Mouse (Mus musculus) embryonic facial prominence, embryonic 13.5 days (tissue): ENCODE results near the gene Sae1. TPM values are rescaled to one million over a fixed set of nuclear protein-coding genes. Genes with fewer than 3 reads are reported as not detected.

Source experiments
- ATAC-seq: fragments of 200-750 bp; cut with Nextera tagmentation; 2 replicates; pipeline ENCODE4 v1.8.0; 2017; ENCODE audit warnings: low read depth; ENCODE audit not compliant: insufficient number of reproducible peaks, insufficient read depth, low FRiP score, low TSS enrichment
- H3K27ac ChIP-seq: fragments of 300-500 bp; sonication (generic); 2 replicates; pipeline ENCODE4 v1.5.1; 2015; ENCODE audit warnings: moderate library complexity, mild to moderate bottlenecking, inconsistent platforms
- H3K27me3 ChIP-seq: fragments of 300-500 bp; sonication (generic); 2 replicates; pipeline ENCODE4 v1.6.1; 2015; ENCODE audit warnings: mild to moderate bottlenecking, inconsistent platforms
- H3K36me3 ChIP-seq: fragments of 300-500 bp; sonication (generic); 2 replicates; pipeline ENCODE4 v1.6.1; 2015; ENCODE audit warnings: mild to moderate bottlenecking, inconsistent platforms
- H3K4me1 ChIP-seq: fragments of 300-500 bp; sonication (generic); 2 replicates; pipeline ENCODE4 v1.6.1; 2015; ENCODE audit warnings: inconsistent platforms
- H3K4me2 ChIP-seq: fragments of 300-500 bp; sonication (generic); 2 replicates; pipeline ENCODE4 v1.6.1; 2015; ENCODE audit warnings: moderate library complexity, mild to moderate bottlenecking, inconsistent platforms
- H3K4me3 ChIP-seq: fragments of 300-500 bp; sonication (generic); 2 replicates; pipeline ENCODE4 v1.5.1; 2015; ENCODE audit warnings: mild to moderate bottlenecking, inconsistent platforms
- H3K9ac ChIP-seq: fragments of 300-500 bp; sonication (generic); 2 replicates; pipeline ENCODE4 v1.6.1; 2015; ENCODE audit warnings: mild to moderate bottlenecking, inconsistent platforms
- H3K9me3 ChIP-seq: fragments of 300-500 bp; sonication (generic); 2 replicates; pipeline ENCODE4 v1.6.1; 2016; ENCODE audit warnings: inconsistent platforms
- WGBS: fragments of 180-500 bp; shearing (Covaris S2); methylation state at CpG from one replicate; pipeline ENCODE4 v1.1.7; 2015; ENCODE audit warnings: mixed read lengths; 5-methylcytosine and 5-hydroxymethylcytosine counted together
- polyA plus RNA-seq: library from polyadenylated mRNA; unstranded; fragments of >200 nt; fragmentation: Nextera tagmentation; extraction: Ambion mirVana; gene quantifications from 2 replicates; pipeline ENCODE4 v1.2.1, GENCODE M21; 2015

Sae1 gene
- polyA plus RNA-seq, 1 experiment from 2014 or later = 373 TPM

DNA sequence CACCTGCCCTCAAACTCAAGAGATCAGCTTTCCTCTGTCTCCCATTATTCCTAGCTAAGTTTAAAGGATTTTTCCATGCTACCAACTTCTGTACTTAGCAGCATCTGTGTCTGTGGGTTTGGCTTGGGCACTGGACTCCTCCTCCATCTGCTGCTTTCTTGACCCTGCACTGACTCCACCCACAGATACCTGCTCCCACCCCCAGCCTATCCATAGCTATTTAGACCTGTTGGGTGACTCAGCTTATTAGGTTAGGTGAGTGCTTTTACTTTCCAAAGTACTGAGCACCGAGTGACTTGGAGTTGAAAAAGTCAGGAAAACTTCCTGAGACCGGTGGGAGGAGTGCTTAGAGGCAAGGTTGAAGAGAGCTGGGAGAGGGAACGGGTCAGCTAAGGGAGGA lies 27.8 kb upstream of the Sae1 start:
- Histone ChIP-seq H3K27me3 (no peaks in the 10 kb centered on the region), H3K27ac (no peak overlapping the region), H3K9ac (0 out of 2 replicates have a peak overlapping the region, but pooled peaks have one; percentile 2), H3K4me1 (0 out of 2 replicates have a peak, but pooled peaks cover 6% of the 10 kb centered on the region), H3K4me2 (no peak overlapping the region), H3K36me3 (peaks cover 66% of the 10 kb centered on the region), H3K4me3 (no peak overlapping the region), H3K9me3 (no peaks in the 10 kb centered on the region)
- 81% methylated on average over 3 of the region's 3 CpGs for WGBS
- no peak for ATAC-seq

GRCm38 (mm10) chr7:16412930-16413329 lies 25.3 kb upstream of the Sae1 start:
- Histone ChIP-seq H3K4me1 (0 out of 2 replicates have a peak, but pooled peaks cover 6% of the 10 kb centered on the region), H3K9ac (0 out of 2 replicates have a peak overlapping the region, but pooled peaks have one; percentile 16), H3K9me3 (no peaks in the 10 kb centered on the region), H3K27ac (no peak overlapping the region), H3K27me3 (no peaks in the 10 kb centered on the region), H3K36me3 (peaks cover 48% of the 10 kb centered on the region), H3K4me2 (no peak overlapping the region), H3K4me3 (no peak overlapping the region)
- 73% methylated on average over 2 of the region's 2 CpGs for WGBS
- ATAC-seq = no peak

- H3K4me3 ChIP-seq = no peak overlapping the region
- no peaks in the 10 kb centered on the region for H3K9me3 ChIP-seq
- WGBS = 88% methylated on average over 8 of the region's 8 CpGs
- no peak overlapping the region for H3K4me2 ChIP-seq
- H3K4me1 ChIP-seq = 0 out of 2 replicates have a peak, but pooled peaks cover 6% of the 10 kb centered on the region
- no peak for ATAC-seq
- no peak overlapping the region; the same call in 1 of the 2 replicates for H3K27ac ChIP-seq
- no peaks in the 10 kb centered on the region for H3K27me3 ChIP-seq
- H3K36me3 ChIP-seq = peaks cover 43% of the 10 kb centered on the region
- peak overlapping the region; percentile 36; the same call in 1 of the 2 replicates for H3K9ac ChIP-seq
Observed at GRCm38 (mm10) chr7:16412220-16412896, 24.8 kb upstream of the Sae1 start.

DNA sequence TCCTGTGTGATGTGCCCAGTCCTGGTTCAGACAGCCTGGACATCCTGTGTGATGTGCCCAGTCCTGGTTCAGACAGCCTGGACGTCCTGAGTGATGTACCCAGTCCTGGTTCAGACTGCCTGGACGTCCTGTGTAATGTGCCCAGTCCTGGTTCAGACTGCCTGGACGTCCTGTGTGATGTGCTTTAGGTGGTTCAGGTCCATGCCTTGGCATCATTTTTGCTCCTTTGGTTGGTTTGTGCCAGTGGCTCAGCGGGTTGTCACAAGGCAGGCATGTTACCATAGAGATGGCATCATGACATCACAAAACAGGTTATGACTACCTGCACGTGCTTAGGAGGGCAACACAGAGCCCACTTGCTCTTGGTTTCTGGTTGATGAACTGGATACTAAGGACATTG lies 23.5 kb upstream of the Sae1 start:
- Histone ChIP-seq H3K4me1 (peaks cover 10% of the 10 kb centered on the region), H3K27me3 (no peaks in the 10 kb centered on the region), H3K9ac (no peak overlapping the region), H3K36me3 (peaks cover 31% of the 10 kb centered on the region), H3K27ac (no peak overlapping the region), H3K9me3 (no peaks in the 10 kb centered on the region), H3K4me2 (no peak overlapping the region), H3K4me3 (no peak overlapping the region)
- no peak for ATAC-seq
- 89% methylated on average over 5 of the region's 5 CpGs for WGBS

- Histone ChIP-seq H3K4me1 (peaks cover 31% of the 10 kb centered on the region), H3K36me3 (peaks cover 21% of the 10 kb centered on the region), H3K4me3 (no peak overlapping the region), H3K27me3 (no peaks in the 10 kb centered on the region), H3K27ac (no peak overlapping the region), H3K9me3 (no peaks in the 10 kb centered on the region), H3K9ac (no peak overlapping the region), H3K4me2 (no peak overlapping the region)
- no peak for ATAC-seq
- WGBS = 88% methylated on average over 3 of the region's 3 CpGs
Observed at GRCm38 (mm10) chr7:16406978-16407377, 19.4 kb upstream of the Sae1 start.

- WGBS = 64% methylated on average over 11 of the region's 11 CpGs
- peak overlapping the region; percentile 43 for H3K4me2 ChIP-seq
- peak overlapping the region; percentile 88 for H3K27ac ChIP-seq
- no peak for ATAC-seq
- peaks cover 31% of the 10 kb centered on the region for H3K4me1 ChIP-seq
- peak overlapping the region; percentile 59 for H3K9ac ChIP-seq
- no peaks in the 10 kb centered on the region for H3K9me3 ChIP-seq
- H3K27me3 ChIP-seq = no peaks in the 10 kb centered on the region
- H3K36me3 ChIP-seq = peaks cover 9% of the 10 kb centered on the region
- H3K4me3 ChIP-seq = peak overlapping the region; percentile 11; the same call in 1 of the 2 replicates
Observed at GRCm38 (mm10) chr7:16405516-16406351, 18.1 kb upstream of the Sae1 start.

- no peak for ATAC-seq
- Histone ChIP-seq H3K4me2 (peak overlapping the region; percentile 43), H3K27ac (peak overlapping the region; percentile 88), H3K27me3 (no peaks in the 10 kb centered on the region), H3K36me3 (peaks cover 5% of the 10 kb centered on the region), H3K9ac (peak overlapping the region; percentile 59; the same call in 1 of the 2 replicates), H3K4me1 (peaks cover 31% of the 10 kb centered on the region), H3K4me3 (peak overlapping the region; percentile 5; the same call in 1 of the 2 replicates), H3K9me3 (no peaks in the 10 kb centered on the region)
- 58% methylated on average over 2 of the region's 2 CpGs for WGBS
Observed at GRCm38 (mm10) chr7:16405073-16405455, 17.5 kb upstream of the Sae1 start.

- peaks cover 31% of the 10 kb centered on the region for H3K4me1 ChIP-seq
- 78% methylated on average over 3 of the region's 3 CpGs for WGBS
- no peaks in the 10 kb centered on the region for H3K27me3 ChIP-seq
- H3K4me2 ChIP-seq = peak overlapping the region; percentile 43
- ATAC-seq = no peak
- H3K36me3 ChIP-seq = peaks cover 5% of the 10 kb centered on the region
- no peaks in the 10 kb centered on the region for H3K9me3 ChIP-seq
- H3K4me3 ChIP-seq = peak overlapping the region; percentile 5; the same call in 1 of the 2 replicates
- H3K27ac ChIP-seq = peak overlapping the region; percentile 88
- peak overlapping the region; percentile 59 for H3K9ac ChIP-seq
Observed at GRCm38 (mm10) chr7:16404315-16405072, 16.9 kb upstream of the Sae1 start.

- no peak for ATAC-seq
- Histone ChIP-seq H3K4me2 (peak overlapping the region; percentile 89), H3K9ac (peak overlapping the region; percentile 100), H3K4me3 (peak overlapping the region; percentile 88), H3K27me3 (no peaks in the 10 kb centered on the region), H3K36me3 (peaks cover 4% of the 10 kb centered on the region), H3K4me1 (peaks cover 38% of the 10 kb centered on the region), H3K27ac (peak overlapping the region; percentile 100), H3K9me3 (no peaks in the 10 kb centered on the region)
- WGBS = 37% methylated on average over 21 of the region's 21 CpGs
Observed at GRCm38 (mm10) chr7:16402968-16403948, 15.7 kb upstream of the Sae1 start.

DNA sequence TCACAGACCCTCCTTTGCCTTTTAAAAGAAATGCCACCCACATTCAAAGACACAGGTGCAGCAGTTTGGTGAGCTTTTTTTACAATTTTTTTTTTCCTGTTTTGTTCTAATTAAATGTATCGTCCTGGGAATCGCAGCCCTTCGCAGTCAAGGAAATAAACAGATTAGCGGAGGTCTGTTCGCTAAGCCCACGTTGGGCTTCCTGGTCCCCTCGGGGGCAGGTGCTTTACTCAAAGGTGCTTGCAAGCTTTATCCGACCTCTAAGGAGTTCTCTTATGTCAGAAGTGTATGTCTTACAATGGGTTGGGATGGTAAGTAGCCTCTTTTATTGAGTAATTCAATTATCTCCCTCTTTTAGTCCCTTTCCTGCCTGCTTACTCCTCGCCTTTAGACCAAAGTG lies 14.8 kb upstream of the Sae1 start:
- no peaks in the 10 kb centered on the region for H3K9me3 ChIP-seq
- WGBS = 1% methylated on average over 9 of the region's 9 CpGs
- H3K27ac ChIP-seq = peak overlapping the region; percentile 100
- H3K4me1 ChIP-seq = peaks cover 38% of the 10 kb centered on the region
- peak overlapping the region; percentile 100 for H3K9ac ChIP-seq
- no peaks in the 10 kb centered on the region for H3K36me3 ChIP-seq
- H3K4me2 ChIP-seq = peak overlapping the region; percentile 89
- H3K27me3 ChIP-seq = no peaks in the 10 kb centered on the region
- no peak for ATAC-seq
- H3K4me3 ChIP-seq = peak overlapping the region; percentile 88
